Mouse (Mus musculus): ENCODE measurements around the gene Rbm8a2. TPM values are rescaled to one million over a fixed set of nuclear protein-coding genes. Genes with fewer than 3 reads are reported as not detected.

Rbm8a2 gene
- polyA plus RNA-seq, 1 experiment from 2014 or later = 1.1 TPM

Other genes with a start within 250 kb of the Rbm8a2 start
- 141 and 162 TPM in 2 replicates for gene Exo1, start 98.5 kb downstream of the Rbm8a2 start, polyA plus RNA-seq (2014; fragmentation: Nextera tagmentation; extraction: Ambion mirVana)
- 0.11 TPM in 1 of 2 replicates, not detected in the other for gene Gm38100, start 58.8 kb downstream of the Rbm8a2 start, polyA plus RNA-seq (2014; fragmentation: Nextera tagmentation; extraction: Ambion mirVana)